Mouse (Mus musculus): ENCODE measurements around the gene Slc16a12.

DNA sequence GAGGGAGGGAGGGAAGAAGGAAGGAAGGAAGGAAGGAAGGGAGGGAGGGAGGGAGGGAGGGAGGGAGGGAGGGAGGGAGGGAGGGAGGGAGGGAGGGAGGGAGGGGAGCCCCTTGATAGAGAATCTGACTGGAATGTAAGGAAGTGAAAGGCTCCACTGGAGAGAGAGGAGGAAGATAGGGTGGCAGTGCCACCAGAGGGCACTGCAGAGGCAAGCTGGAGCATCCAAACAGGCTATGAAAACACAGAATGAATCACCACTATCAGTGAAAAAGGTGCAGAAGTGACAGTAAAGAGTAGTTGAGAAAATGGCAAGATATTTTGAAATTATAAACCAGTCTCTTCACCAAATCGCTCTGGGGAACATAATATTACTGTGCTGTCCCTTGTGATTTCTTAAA, 62.2 kb downstream of the Slc16a12 start:
- TF ChIP-seq CTCF (IDR thresholded peaks at IDR 0.05; ENCODE audit: low read depth) (peak; percentile 74), EP300 (IDR thresholded peaks at IDR 0.05; ENCODE audit: low read depth) (no peak)

All from heart, postnatal 0 days (tissue).